Mouse (Mus musculus) MEL (cell line): ENCODE measurements at regions not wholly inside any gene's neighbourhood (a gene's known extent, or its start where the extent isn't known, plus 50 kb on each side); places are given as distances from the start of the nearest gene placed in this dataset.

Experiments used
- DNase-seq: peaks from one replicate; pipeline ENCODE4 v3.0.0; 2011; ENCODE audit warnings: low read depth, low spot score
- H3K27ac ChIP-seq: 2 replicates; pipeline ENCODE4 v1.5.1; 2012; ENCODE audit warnings: low read depth, mild to moderate bottlenecking, control low read depth, low read length, moderate library complexity; ENCODE audit not compliant: control insufficient read depth
- H3K27me3 ChIP-seq, 2 experiments: fragments of 150-350 bp in 1 of 2; sonication (generic) in 1 of 2; 2 replicates each; pipeline ENCODE4 v1.6.1; 2012; ENCODE audit warnings: low read length in 2 of 2, mild to moderate bottlenecking in 2 of 2, improper control_type of control experiment in 1 of 2, moderate library complexity in 1 of 2; ENCODE audit not compliant: insufficient read depth in 2 of 2, control insufficient read depth in 1 of 2
- H3K36me3 ChIP-seq, 2 experiments: 2 replicates each; pipeline ENCODE4 v1.6.1; 2012 to 2014; ENCODE audit warnings: low read length in 2 of 2, improper control_type of control experiment in 1 of 2, inconsistent platforms in 1 of 2, mild to moderate bottlenecking in 1 of 2; ENCODE audit not compliant: insufficient read depth in 2 of 2, control insufficient read depth in 1 of 2
- H3K4me1 ChIP-seq, 2 experiments: fragments of 150-350 bp in 1 of 2; sonication (generic) in 1 of 2; 2 replicates each; pipeline ENCODE4 v1.6.1; 2012; ENCODE audit warnings: low read length in 2 of 2, improper control_type of control experiment in 1 of 2, mild to moderate bottlenecking in 1 of 2; ENCODE audit not compliant: insufficient read depth in 2 of 2, control insufficient read depth in 1 of 2
- H3K4me3 ChIP-seq, 2 experiments: fragments of 150-350 bp in 1 of 2; sonication (generic) in 1 of 2; 2 replicates each; pipeline ENCODE4 v1.5.1; 2012; ENCODE audit warnings: low read depth in 2 of 2, low read length in 2 of 2, mild to moderate bottlenecking in 2 of 2, moderate library complexity in 2 of 2, control low read depth in 1 of 2, improper control_type of control experiment in 1 of 2; ENCODE audit not compliant: control insufficient read depth in 1 of 2, insufficient read depth in 1 of 2
- H3K79me2 ChIP-seq: 2 replicates; pipeline ENCODE4 v1.6.1; 2012; ENCODE audit warnings: mild to moderate bottlenecking, low read length, moderate library complexity; ENCODE audit not compliant: control insufficient read depth, poor library complexity, insufficient read depth
- H3K9ac ChIP-seq: 2 replicates; pipeline ENCODE4 v1.6.1; 2012; ENCODE audit warnings: low read depth, mild to moderate bottlenecking, control low read depth, low read length, moderate library complexity; ENCODE audit not compliant: control insufficient read depth, poor library complexity, severe bottlenecking
- H3K9me3 ChIP-seq: fragments of 150-350 bp; sonication (generic); replicated peaks from 2 replicates; pipeline ENCODE4 v1.6.1; 2012; ENCODE audit warnings: mild to moderate bottlenecking, low read length, improper control_type of control experiment, moderate library complexity; ENCODE audit not compliant: insufficient read depth
- CHD2 ChIP-seq: IDR thresholded peaks from 2 replicates; pipeline ENCODE4 v1.6.1; 2011; ENCODE audit warnings: low read length, improper control_type of control experiment
- ETS1 ChIP-seq: IDR thresholded peaks from 2 replicates; pipeline ENCODE4 v1.6.1; 2012; ENCODE audit warnings: low read depth, mild to moderate bottlenecking, inconsistent platforms, low read length, improper control_type of control experiment, moderate library complexity
- KAT2A ChIP-seq: conservative IDR thresholded peaks from 2 replicates; pipeline ENCODE4 v1.6.1; 2012; ENCODE audit warnings: low read depth, low read length, improper control_type of control experiment, inconsistent platforms
- MAFK ChIP-seq: IDR thresholded peaks from 2 replicates; pipeline ENCODE4 v1.6.1; 2011; ENCODE audit warnings: low read depth, mild to moderate bottlenecking, low read length, improper control_type of control experiment, borderline replicate concordance
- MAX ChIP-seq: IDR thresholded peaks from 2 replicates; pipeline ENCODE4 v1.6.1; 2011; ENCODE audit warnings: low read length, improper control_type of control experiment
- MYB ChIP-seq: IDR thresholded peaks from 2 replicates; pipeline ENCODE4 v1.6.1; 2011; ENCODE audit warnings: mild to moderate bottlenecking, low read depth, low read length, improper control_type of control experiment
- NRF1 ChIP-seq: IDR thresholded peaks from 2 replicates; pipeline ENCODE4 v1.6.1; 2014; ENCODE audit warnings: low read depth, mild to moderate bottlenecking, inconsistent platforms, low read length, improper control_type of control experiment, moderate library complexity; ENCODE audit not compliant: poor library complexity, insufficient read depth, severe bottlenecking
- POLR2AphosphoS5 ChIP-seq: IDR thresholded peaks from 2 replicates; pipeline ENCODE4 v1.6.1; 2012; ENCODE audit warnings: low read depth, borderline replicate concordance, mild to moderate bottlenecking, inconsistent platforms, low read length, moderate library complexity, mixed read lengths
- SIN3A ChIP-seq: IDR thresholded peaks from 2 replicates; pipeline ENCODE4 v1.6.1; 2012; ENCODE audit warnings: low read length, improper control_type of control experiment, inconsistent platforms
- SMC3 ChIP-seq: IDR thresholded peaks from 2 replicates; pipeline ENCODE4 v1.6.1; 2011; ENCODE audit warnings: low read depth, low read length, improper control_type of control experiment
- TAL1 ChIP-seq: IDR thresholded peaks from 2 replicates; pipeline ENCODE4 v1.6.1; 2012; ENCODE audit warnings: mild to moderate bottlenecking, inconsistent platforms, low read length, moderate library complexity, mixed read lengths
- TBP ChIP-seq: IDR thresholded peaks from 2 replicates; pipeline ENCODE4 v1.8.0; 2011; ENCODE audit warnings: low read depth, low read length, improper control_type of control experiment
- TCF12 ChIP-seq: IDR thresholded peaks from 2 replicates; pipeline ENCODE4 v1.6.1; 2014; ENCODE audit warnings: low read depth, mild to moderate bottlenecking, inconsistent platforms, low read length, improper control_type of control experiment, moderate library complexity
- USF2 ChIP-seq, 2 experiments: IDR thresholded peaks; 2 replicates each; pipeline ENCODE4 v1.6.1; 2011 to 2012; ENCODE audit warnings: improper control_type of control experiment in 2 of 2, low read length in 2 of 2, borderline replicate concordance in 1 of 2, inconsistent platforms in 1 of 2, low read depth in 1 of 2, mild to moderate bottlenecking in 1 of 2; ENCODE audit not compliant: insufficient read depth in 1 of 2
- ZKSCAN1 ChIP-seq: IDR thresholded peaks from 2 replicates; pipeline ENCODE4 v1.6.1; 2012; ENCODE audit warnings: low read depth, mild to moderate bottlenecking, inconsistent platforms, low read length, improper control_type of control experiment, moderate library complexity
- ZMIZ1 ChIP-seq: IDR thresholded peaks from 2 replicates; pipeline ENCODE4 v1.6.1; 2012; ENCODE audit warnings: low read depth, mild to moderate bottlenecking, inconsistent platforms, low read length, improper control_type of control experiment, moderate library complexity

- H3K36me3 ChIP-seq = no peaks in the 10 kb centered on the region
- H3K9ac ChIP-seq = no peak overlapping the region
- H3K27ac ChIP-seq = no peak overlapping the region
- TF ChIP-seq SIN3A = no peak
- no peak for TF ChIP-seq CHD2
- TF ChIP-seq ZMIZ1 = no peak
- no peak for TF ChIP-seq USF2 (IDR thresholded peaks at IDR 0.05; ENCODE audit: borderline replicate concordance in 1 of 2, insufficient read depth in 1 of 2, low read depth in 1 of 2, low read length in 2 of 2)
- TF ChIP-seq TAL1 = no peak
- no peak for TF ChIP-seq MAFK
- no peak for TF ChIP-seq ETS1
- TF ChIP-seq ZKSCAN1 = no peak
- TF ChIP-seq TBP = no peak
- TF ChIP-seq KAT2A = no peak
- TF ChIP-seq SMC3 = no peak
- no peak for TF ChIP-seq TCF12
- no peak for TF ChIP-seq MYB
- no peak for TF ChIP-seq POLR2AphosphoS5
- TF ChIP-seq MAX = no peak
- no peak for TF ChIP-seq NRF1
- H3K4me1 ChIP-seq = no peaks in the 10 kb centered on the region
- DNase-seq = no peak
- H3K27me3 ChIP-seq = no peaks in the 10 kb centered on the region
- H3K9me3 ChIP-seq = no peaks in the 10 kb centered on the region
- H3K4me3 ChIP-seq = no peak overlapping the region
- H3K79me2 ChIP-seq = no peaks in the 10 kb centered on the region
These were observed 55.1 kb upstream of the Pcsk2 start for GRCm38 (mm10) chr2:143490830-143491229.
